Mouse (Mus musculus) liver, adult (tissue): ENCODE results near the gene Setd1a.

Source experiments
- GATA4 ChIP-seq: IDR thresholded peaks from 2 replicates; pipeline ENCODE4 v1.6.1; 2014; ENCODE audit warnings: mild to moderate bottlenecking, low read length; ENCODE audit not compliant: insufficient replicate concordance

The Setd1a gene

DNA sequence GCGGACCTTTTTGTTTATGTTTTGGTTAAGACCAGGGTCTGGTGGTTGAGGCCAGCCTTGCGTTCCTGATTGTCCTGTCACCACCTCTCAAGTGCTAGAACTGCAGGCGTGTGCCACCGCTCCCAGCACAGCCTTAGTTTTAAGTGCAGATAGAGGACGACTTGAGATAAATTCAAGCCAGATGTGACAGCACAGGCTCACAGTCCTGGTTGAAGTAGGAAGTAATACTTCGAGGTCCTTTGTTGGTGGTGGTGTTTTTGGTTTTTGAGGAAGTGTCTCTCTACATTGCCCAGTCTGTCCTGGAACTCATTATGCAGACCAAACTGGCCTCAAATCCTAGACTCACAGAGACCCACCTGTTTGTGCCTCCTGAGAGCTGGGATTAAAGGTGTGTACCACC, 16.8 kb upstream of the Setd1a start:
- TF ChIP-seq GATA4, result no peak

DNA sequence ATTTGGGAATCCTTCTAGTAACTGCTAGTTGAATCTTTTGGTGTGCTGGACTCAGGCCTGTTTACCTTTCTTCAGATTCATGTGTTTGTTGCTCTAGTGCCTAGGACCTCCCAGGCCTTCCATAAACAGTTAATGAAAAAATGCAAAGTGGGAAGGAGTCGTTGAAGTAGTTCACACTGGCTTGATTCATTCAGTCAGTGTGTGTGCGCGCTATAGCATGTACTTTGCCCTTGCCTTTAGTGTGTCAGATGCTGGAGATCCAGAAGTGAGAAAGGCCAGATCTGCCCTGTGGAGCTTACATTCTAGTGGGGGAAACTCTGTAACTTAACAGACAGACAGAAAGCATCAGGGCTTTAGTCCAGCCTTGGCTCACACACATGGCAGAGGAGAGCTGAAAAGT, 16.0 kb upstream of the Setd1a start:
- TF ChIP-seq GATA4, result no peak

DNA sequence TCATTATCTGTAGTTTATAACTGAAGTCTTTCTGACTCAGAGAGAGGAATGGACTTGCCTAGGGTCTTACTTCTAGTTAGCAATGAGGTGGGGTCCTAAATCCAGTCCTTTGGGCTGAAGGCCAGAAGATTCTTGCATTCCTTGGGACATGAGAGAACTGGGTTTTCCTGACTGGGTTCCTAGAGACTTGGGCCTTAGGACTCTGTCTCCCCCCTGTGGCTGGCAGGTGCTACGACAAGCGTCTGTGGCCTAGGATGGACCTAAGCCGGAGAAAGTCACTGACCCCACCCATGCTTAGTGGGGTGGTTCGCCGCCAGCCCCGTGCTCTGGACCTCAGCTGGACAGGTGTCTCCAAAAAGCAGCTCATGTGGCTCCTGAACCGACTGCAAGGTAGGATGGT, 15.4 kb upstream of the Setd1a start:
- TF ChIP-seq GATA4, result no peak

DNA sequence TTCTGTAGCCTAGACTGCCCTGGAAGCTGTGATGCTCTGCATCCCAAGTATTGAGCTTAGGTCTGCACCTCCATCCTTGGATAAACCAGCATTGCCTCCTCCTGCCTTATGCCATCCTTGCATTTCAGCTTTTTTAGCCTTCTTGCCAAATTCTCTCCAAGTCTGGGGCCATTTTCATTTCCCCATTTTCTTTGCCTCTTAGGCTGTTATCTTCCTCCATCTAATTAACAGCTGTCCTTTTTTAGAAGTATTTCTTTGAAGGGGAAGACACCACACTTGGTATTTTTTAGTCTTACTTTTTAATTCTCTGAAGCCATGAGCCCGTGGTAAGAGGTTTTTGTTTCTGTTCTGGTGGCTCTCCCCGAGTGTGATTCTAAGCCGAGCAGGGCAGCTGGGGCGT, 12.8 kb upstream of the Setd1a start:
- no peak for TF ChIP-seq GATA4

DNA sequence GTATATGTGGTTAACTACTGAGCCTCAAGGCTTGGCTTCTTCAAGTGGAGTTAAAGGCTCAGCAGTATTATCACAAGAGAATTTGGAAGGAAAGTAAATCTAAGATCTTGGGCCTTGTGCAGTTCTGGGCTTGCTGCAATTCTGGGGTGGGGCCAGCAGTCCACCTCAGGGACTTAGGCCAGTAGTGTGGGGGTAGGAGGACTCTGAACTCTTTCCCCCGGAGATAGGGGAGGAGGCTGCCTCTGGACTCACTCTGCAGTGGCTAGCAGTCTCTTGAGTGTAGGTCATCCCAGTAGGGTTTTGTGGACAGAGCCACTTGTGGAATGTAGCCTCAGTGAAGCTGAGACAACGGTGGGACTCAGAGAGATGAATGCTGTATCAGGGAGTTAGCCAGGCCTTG, 10.7 kb upstream of the Setd1a start:
- no peak for TF ChIP-seq GATA4

DNA sequence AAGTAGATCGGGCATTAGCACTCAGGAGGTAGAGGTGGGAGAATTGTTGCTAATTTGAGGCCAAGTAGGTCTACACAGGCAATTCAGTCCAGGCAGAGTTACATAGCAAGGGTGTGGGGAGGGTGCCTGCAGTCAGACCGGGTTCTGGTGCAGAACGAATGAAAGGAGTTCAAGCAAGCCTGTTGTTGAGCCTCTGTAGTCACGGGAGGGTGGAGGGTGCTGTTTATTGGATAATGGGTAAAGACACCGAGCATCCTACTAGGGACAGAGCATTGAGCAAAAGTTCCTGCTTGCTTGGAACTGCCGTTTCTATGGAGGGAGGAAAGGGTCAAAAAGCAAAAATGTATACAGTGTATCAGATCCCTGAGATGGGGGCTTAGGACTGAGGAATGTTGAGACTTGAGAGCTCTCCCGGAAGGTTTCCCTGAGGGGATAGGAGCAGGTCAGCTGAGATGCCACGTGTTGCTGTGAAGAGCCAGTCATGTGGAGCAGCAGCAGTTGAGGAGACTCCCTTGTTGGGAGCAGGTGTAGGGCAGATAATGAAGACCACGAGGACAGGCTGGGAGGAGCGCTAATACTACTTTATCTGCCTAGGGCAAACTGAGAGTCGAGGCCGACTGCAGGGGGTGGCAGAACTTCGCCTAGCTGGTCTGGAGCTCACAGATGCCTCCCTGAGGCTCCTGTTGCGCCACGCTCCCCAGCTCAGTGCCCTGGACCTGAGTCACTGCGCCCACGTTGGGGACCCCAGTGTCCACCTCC, 9.4 kb upstream of the Setd1a start:
- TF ChIP-seq GATA4, result no peak

DNA sequence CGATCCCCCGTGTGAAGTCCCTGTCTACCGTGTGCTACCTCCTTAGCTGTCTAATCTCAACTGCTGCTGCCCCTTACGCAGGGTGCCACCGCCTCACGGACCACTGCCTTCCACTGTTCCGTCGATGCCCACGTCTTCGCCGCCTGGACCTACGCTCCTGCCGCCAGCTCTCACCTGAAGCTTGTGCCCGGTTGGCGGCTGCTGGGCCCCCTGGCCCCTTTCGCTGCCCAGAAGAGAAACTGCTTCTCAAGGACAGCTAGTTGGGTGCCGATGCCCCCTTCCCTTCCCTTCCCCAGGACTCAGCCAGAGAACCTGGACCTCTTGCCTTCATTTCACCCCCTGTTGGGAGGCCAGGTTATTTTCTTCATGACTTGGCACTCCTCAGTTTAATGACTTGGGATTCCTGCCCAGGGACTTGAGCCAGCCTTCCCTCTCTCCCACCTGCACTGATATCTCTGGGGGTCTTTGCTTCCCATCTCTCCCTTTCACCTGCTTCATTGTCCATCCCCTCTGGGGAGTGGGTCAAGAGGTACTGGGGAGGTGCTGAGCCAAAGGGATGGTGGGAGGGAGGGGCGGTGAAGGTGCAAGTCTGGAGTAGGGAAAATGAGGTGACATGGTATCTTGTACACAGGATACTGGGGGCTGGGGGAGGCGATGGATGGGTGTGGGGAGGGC, 8.7 kb upstream of the Setd1a start:
- no peak for TF ChIP-seq GATA4

DNA sequence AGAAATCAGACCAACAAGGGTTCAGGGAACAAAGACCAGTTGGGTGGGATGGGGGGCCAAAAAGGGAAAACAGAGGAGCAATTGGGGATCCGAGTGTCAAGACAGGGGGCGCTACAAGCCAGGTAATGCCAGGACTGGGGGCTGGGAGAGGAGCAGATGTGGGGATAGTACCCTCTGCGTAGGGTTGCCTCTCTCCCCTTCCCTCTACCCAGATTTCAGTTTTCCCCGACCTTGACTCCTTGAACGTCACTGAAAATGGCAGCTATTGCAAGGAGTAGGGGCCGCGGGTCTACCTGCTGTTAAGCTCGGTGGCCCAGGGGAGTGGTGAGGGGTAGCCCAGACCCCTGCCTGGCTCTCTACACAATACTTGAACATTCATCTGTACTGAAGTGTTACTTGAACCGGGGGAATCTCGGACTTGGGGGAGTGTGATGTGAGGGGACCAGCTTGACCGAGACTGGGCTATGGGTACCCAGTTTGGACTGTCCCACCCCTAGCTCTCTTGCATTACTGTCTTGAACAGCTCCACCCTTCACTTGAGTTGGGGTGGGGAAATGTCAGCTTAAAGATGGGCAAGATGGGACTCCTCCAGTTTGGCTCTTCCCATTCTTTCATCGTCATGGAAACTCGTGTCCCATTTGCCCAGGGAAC, 8.0 kb upstream of the Setd1a start:
- no peak for TF ChIP-seq GATA4

DNA sequence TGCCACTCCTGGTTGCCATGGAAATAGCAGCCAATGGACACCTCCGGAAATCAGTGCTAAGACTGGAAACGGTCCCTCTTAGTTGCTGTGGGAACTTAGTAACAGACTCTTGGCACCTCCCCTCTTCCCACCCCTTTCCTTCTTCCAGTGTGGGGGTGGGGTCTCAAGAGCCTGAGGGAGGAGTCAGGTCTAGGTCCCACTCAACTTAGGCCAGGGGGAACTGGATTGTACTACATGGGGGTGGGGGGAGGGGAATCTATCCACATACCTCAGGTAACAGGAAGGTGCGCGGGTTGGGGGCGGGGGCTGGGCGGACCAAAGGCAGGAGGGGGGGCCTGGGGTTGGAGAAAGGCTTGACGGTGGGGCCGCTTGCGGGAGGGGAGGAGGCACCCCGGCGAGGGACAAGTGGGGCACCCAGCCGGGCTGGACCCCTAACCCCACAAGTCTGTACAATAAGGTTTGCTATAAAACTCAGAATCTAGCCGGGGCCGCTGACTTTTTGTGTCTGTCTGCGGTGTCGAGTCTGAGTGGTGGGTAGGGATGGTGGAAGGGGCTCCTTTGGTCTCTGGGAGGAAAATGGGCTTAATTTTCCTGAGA, 7.4 kb upstream of the Setd1a start:
- TF ChIP-seq GATA4, result no peak

DNA sequence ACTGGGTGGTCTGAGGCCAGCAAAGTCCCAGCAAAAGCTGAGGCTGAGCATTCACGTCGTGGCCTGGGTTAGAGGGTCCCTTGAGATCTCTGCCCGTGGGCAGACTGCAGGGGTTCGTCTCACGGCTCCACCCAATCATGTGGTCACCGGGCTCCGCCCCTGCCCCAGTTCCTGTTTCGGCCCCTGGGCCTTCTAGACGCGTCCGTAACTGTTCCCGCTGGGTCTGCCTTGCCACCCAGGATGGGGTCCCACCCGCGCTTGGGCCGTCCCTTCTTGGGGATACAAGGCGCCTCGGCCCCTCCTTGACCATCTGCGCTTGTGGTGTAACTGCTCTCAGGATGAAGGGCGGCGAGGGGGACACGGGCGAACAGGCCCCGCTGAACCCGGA, 6.8 kb upstream of the Setd1a start, which contains the start of gene Orai3:
Gene Orai3 (plus strand): TSS at position 165 of the 388 bp plus-strand sequence.
- no peak for TF ChIP-seq GATA4

DNA sequence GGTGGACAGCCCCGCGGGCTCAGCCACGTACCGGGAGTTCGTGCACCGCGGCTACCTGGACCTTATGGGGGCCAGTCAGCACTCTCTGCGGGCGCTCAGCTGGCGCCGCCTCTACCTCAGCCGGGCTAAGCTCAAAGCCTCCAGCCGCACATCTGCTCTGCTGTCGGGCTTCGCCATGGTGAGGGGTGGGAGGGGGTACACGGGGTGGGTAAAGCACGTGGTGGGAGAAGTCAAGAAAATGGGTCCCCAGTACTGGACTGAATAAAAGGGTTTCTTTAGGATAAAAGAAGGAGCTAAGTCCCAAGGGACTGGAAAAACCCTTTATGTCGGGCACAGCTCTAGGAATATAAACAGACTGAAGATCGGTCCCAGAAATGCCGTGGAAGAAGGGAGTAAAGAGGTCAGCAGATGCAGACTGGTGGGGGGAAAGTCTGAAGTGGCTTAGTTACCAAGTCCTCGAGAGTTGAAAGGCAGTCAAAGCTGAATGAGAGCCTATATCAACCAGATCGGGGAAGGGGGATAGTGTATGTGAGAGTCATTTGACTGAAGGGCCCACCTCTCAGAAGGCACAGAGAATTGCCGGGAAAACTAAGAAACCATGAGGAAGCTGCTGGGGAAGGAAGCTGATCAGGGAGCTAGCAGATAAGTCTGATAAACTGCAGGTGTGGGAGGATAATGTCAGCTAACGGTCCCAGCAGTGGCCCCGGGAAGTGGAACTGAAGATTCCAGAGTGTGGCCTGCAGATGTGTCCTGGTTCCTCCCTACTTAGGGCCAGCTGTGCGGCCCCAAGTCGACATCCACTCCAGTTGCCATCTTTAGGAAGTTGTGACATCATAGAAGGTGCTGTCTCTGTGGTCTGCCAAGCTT, 6.2 kb upstream of the Setd1a start:
- TF ChIP-seq GATA4, result no peak

DNA sequence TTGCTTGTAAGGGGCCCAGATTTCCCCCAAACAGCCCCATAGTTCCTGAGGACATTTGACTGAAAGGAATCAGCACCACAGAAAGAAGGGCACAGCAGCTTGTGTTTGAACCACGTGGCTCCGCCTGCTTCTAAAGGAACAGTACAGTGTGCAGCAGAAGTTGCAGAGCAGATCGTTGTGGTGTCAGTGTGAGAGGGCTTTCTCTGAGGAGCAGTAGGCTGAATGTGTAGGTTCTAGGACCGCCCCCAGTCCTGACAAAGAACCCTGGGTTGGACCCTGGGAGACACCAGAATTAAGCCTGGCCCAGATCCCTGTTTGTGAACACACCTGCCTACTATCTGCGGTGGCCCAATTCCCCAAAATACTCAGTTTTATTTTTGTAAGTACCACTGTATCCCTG, 5.2 kb upstream of the Setd1a start:
- no peak for TF ChIP-seq GATA4

DNA sequence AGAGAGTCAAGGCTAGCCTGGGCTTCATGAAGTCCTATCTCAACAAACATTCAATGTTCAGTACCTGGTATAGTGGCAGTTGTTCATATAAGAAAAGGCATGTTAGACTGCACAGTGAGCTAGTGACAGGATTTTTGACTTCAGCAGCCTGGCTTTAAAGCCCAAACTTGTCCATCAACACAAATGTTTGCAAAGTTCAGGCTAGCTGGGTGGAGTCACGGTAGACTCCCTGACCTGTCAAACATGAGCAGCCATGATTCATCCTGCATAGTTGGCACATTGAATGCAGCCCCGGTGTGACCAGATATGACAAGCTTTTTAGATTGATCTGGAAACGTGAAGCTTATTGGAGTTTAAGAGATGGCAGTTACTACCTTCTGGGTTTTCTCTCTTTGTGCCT, 4.4 kb upstream of the Setd1a start:
- TF ChIP-seq GATA4, result no peak

DNA sequence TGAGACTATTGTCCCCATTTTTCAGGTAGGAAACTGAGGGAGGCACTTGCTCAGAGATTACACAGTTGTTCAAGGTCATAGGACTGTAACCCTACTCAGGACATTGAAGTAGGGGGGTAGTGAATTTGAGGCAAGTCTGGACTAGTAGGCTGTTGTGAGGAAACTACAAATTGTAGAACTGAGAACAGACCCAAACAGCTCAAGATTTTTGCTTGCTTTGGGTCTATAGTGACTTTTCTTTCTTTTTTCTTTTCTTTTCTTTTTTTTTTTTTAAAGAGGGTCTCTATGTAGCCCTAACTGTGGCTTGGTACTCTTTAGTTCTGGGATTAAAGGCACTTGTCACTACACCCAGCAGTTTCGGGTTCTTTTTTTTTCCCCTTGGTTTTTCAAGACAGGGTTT, 3.9 kb upstream of the Setd1a start:
- TF ChIP-seq GATA4, result no peak

DNA sequence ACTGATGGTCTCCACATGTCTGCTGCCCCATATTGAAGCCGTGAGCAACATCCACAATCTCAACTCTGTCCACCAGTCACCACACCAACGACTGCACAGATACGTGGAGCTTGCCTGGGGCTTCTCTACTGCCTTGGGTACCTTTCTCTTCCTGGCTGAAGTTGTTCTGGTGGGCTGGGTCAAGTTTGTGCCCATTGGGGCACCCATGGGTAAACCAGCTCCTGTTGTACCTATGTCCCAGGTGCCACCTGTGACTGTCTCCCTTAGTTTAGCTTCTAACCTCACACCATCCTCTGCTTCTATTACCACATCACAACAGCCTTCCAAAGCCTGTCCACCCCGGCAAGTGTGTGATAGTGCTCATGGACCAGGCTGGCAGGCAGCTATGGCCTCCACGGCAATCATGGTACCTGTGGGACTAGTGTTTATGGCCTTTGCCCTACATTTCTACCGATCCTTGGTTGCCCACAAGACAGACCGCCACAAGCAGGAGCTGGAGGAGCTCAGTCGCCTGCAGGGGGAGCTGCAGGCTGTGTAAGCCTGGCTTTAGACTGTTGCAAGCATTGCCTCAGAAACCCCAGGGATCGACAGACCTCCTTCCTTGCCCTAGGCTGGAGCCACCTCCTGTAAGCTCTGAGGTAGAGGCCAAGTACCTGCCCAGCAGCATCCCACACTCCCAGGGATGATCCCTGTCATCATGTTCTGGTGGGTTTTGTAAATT, 2.6 kb upstream of the Setd1a start:
- TF ChIP-seq GATA4, result no peak
